Mouse (Mus musculus): ENCODE results near the gene Vmn1r233.

Gene Vmn1r233

DNA sequence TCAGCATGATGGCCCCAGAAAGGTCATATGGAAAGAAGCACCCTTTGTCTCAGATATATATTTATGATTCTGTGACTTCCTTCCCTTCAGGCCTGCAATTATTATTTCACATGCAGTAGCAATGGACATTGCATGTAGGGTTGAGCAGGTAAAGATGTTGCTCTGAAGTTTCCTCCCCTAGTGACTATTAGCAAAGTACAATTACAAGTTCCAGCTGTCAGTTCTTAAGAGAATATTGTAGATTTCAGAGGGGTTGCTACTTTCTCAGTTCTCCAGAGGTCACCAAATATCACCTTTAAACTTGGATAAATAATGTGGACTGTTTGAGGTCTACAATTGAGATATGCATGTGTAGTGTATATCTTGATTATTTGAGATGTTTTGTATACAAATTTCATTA is at the start of gene Vmn1r233:
Gene Vmn1r233 (minus strand): TSS at position 101 of the 400 bp plus-strand sequence.
- no peak for DNase-seq (ENCODE audit: low read depth, low spot score)

GRCm38 (mm10) chr17:21018410-21019080 is 22.3 kb upstream of the Vmn1r233 start:
- no peak for DNase-seq (ENCODE audit: low read depth, low spot score)

- DNase-seq (ENCODE audit: low read depth, low spot score), result no peak
Observed at GRCm38 (mm10) chr17:21009726-21010125, 13.5 kb upstream of the Vmn1r233 start.

- peak; percentile 93 for DNase-seq (ENCODE audit: low read depth, low spot score)
Observed at GRCm38 (mm10) chr17:21008382-21009331, 12.4 kb upstream of the Vmn1r233 start, which contains the start of gene Zfp160. TSS of gene Zfp160 (plus strand) at chr17:21008903.

DNA sequence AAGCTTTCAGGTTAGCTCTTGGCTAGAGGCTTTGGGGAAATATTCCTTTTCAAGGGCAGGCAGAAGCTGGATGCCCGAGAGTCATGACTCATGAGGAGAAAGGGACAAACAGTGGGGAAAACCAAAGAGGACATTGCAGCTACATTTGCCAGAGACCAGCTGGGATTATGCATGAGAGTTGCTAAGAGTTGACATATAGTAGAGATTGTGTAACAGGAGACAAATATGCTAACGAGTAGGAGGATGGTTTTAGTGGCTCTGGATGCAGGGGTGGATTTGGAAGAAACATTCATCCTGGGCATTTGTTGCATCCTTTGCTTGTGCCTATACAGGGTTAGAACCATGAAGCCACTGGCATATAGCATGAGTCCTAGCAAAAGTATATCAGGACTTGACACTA is 2.5 kb downstream of the Vmn1r233 start:
- DNase-seq (ENCODE audit: low read depth, low spot score), result no peak

GRCm38 (mm10) chr17:20966681-20967080 is 29.6 kb downstream of the Vmn1r233 start:
- no peak for DNase-seq (ENCODE audit: low read depth, low spot score)

DNA sequence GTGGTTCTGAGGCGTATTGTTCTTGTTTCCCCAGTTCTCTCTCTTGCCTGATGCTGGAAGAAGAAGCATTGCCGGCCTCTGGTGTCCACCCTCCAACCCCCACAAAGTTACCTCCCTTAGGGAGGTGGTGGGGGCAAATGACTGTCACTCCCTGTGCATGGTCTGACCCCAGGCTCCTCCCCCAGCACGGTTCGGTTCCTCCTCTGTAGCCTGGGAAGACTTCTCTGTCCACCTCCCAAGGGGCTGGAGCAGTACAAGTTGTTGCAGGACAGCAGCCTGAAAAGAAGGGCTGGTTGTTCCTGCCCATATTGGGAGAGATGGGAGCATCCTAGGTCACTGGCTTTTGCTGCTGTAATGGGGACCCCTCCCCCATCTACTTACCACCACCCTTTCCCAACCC is 30.8 kb downstream of the Vmn1r233 start:
- DNase-seq (ENCODE audit: low read depth, low spot score), result no peak

- no peak for DNase-seq (ENCODE audit: low read depth, low spot score)
Observed at GRCm38 (mm10) chr17:20960386-20960785, 35.9 kb downstream of the Vmn1r233 start.

DNA sequence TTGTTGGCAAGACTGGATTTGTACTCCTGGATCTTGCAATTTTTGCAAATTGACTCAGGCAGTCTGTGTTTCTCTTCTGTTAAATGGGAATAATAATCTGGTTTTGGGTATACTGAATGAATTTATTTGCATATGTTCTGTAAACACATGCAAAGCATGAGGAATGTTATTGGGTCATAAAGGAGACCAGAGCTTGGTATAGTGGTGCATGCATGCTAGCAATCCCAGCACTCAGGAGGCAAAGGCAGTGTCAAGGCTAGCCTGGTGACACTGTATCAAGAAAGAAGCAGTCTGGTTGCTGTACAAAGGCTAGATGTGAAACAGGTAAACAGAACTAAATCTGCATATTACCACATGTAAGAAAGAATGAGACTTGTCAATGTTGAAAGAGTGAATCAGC is 49.6 kb downstream of the Vmn1r233 start:
- no peak for DNase-seq (ENCODE audit: low read depth, low spot score)

DNA sequence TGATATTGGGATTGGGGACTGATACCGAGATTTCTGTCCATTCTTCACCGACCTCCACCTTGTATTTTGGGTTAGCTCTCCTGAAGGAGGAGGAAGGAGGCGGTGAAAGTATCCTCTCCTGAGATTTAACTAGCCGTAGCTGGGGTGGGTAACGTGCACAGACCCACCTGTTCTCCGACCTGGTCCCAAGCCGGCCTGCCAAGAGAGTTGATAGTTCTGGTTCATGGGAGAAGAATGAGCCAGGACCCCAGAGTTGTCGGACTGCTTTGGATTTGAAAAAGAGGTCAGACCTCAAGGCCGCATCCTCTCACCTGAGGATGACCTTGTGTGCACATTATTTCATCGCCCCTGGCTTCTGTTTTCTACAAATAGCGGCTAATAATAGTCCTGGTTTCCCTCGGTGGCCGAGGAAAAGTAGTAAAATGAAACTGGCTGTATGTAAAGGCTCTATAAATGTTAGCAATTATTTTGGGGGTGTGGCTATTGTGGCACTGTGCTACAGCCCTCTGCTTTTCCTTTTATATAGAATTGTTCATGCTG is 50.2 kb downstream of the Vmn1r233 start:
- DNase-seq (ENCODE audit: low read depth, low spot score), result no peak

- peak; percentile 99 for DNase-seq (ENCODE audit: low read depth, low spot score)
Observed at GRCm38 (mm10) chr17:20944985-20945891, 51.0 kb downstream of the Vmn1r233 start, which contains the start of gene Ppp2r1a. TSS of gene Ppp2r1a (plus strand) at chr17:20945311.

DNA sequence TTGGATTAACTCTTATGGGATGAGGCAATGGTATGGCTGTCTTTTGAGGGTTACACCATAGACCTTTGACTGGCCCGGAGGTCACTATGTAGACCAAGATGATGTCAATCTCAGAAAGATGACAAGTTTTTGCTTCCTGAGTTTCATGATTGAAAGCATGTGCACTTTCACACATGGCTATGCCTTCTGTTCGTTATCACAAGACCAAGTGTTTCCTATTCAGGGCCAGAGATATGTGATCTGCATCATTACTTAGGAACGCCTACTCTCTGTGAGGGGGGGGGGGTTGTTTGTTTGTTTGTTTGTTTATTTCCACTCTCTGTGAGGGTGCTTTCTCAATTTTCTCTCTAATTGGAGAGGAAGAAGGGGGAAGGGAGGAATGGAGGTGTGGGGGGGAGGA is 52.0 kb downstream of the Vmn1r233 start:
- DNase-seq (ENCODE audit: low read depth, low spot score), result no peak

Data from ZHBTc4 (cell line).